Mouse (Mus musculus) frontal cortex, postnatal 10 days (tissue): ENCODE data around the gene Fam117a.
"Not testable (repeated sequence)": the region's sequence is repeated elsewhere in the genome, so short reads cannot be mapped to it uniquely, and the experiment has no call there.

ENCODE experiments used
- DNase-seq, 2 experiments: peaks; one replicate each; pipeline ENCODE4 v3.0.0; 2022; ENCODE audit warnings: low spot score in 2 of 2, mixed read lengths in 1 of 2

The Fam117a gene

DNA sequence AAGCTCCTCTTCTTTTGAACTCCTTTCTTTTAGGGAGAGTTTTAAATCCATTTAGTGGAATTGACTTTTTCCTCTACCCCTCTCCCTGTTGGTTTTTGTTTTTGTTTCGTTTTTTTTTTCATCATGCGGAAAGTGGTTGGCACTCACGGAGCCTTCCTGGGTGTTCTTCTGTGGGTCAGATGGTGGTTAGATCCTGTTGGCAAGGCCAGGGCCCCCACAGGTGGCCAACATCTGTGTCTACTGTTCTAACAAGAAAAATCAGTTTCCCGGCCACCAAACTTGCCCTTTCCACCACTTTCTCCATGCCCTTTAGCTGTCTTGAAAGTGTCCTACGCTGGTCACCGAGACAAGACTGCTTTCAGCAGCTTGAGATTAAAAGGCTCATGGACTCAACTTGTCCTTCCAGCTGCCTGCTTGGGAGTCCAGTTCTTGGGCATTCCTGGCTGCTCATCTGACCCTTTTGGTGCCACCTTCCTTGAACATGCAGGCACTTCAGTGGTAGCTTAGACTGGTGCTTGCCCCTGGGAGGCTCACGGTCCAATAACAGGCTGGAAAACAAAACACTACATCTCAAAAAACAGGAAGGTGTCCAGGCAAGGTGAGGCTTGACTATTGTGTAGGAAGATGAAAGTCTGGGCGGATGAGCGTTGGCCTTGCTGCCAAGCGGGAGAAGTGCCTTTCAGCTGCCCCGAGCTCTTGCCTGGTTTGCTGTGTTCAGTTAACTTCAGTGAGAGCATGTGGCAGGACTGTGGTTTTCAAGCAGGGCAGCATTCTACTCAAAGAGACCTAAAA lies 56.1 kb downstream of the Fam117a start:
- no peak for DNase-seq

DNA sequence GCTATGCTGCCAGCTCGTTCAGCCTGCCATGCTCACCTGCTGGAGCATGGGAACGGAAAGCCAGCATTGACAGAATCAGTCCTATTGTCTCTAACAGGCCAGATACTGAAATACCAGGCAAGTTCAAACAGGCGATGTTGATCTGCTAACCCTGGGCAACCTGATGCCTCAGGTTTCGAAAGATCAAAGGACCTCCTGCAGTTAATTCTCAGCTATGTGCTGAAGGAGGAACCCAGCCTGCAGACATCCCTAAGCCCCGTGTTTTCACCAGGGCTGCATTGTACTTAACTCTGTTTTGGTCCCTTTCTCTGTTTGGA lies 56.6 kb downstream of the Fam117a start:
- DNase-seq: no peak

GRCm38 (mm10) chr11:95394112-95394511 lies 57.3 kb downstream of the Fam117a start:
- DNase-seq: peak in 1 of 2 experiments; percentile 37

- DNase-seq: no peak
Measured at GRCm38 (mm10) chr11:95396548-95396947, 59.7 kb downstream of the Fam117a start.

- peak; percentile 55 to 74 for DNase-seq
Measured at GRCm38 (mm10) chr11:95397843-95398835, 61.3 kb downstream of the Fam117a start.

- DNase-seq: no peak
Measured at GRCm38 (mm10) chr11:95399520-95400020, 62.8 kb downstream of the Fam117a start.

- no peak for DNase-seq
Measured at GRCm38 (mm10) chr11:95401568-95401967, 64.8 kb downstream of the Fam117a start.

DNA sequence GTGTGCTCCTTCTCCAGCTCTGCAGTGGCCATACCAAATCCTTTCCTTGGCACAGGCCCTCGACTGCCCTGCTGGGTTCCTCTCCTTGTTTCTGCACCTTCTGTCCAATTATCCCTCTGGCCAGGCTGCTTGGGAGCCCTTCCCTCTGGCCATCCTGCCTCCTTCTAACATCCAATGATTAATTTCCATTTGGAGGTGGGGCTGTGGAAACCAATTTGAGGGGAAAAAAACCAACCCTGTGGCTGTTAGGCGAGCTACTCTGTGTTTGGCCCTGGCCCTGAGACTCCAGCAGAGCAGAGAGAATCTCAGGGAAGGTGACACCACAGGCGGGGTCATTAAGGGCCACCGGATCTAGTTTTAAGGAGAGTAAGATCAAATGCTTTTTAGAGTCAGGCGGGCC lies 65.4 kb downstream of the Fam117a start:
- DNase-seq: no peak

GRCm38 (mm10) chr11:95402658-95403101 lies 65.9 kb downstream of the Fam117a start:
- no peak for DNase-seq

DNA sequence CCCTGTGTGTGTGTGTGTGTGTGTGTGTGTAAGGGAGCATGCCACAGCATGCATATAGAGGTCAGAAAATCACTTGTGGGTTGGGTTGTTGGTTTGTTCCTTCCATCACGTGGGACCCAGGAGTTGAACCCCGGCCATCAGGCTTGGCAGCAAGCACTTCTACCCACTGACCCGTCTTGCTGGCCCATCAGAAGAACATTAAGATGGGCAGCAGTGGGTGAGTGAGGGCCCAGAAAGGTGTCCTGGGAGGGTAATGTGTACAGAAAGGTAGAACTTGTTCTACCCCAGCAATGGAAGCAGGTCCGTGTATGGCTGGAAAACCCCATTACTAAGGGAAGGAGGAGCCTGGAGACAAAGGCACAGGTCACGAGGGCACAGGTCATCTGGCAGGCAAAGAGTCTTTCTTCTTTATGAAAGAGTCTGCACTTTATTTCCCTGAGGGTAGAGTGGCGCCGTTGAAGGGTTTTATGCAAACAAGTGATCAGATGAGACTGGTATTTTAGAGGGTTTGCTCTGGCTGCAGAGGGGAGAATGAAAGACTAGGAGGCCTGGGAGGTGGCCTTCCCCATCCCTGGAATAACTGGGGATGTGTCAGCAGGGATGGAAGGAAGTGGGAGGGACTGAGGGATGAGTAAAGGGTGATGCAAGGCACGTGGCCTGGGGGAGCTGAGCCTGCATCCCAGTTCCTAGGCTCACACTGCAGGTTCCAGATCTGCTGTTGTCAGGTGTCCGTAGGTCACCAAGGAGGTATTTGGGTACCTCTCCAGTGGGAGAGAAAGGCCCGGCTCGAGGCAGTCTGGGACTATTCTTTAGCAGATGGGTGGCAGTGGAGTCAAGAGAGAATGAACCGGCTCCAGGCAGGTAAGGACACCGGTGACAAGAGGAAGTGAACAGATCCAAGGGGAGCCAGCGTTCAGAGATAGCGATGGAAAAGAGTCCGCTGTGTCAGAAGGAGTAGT lies 66.8 kb downstream of the Fam117a start:
- DNase-seq: no peak

DNA sequence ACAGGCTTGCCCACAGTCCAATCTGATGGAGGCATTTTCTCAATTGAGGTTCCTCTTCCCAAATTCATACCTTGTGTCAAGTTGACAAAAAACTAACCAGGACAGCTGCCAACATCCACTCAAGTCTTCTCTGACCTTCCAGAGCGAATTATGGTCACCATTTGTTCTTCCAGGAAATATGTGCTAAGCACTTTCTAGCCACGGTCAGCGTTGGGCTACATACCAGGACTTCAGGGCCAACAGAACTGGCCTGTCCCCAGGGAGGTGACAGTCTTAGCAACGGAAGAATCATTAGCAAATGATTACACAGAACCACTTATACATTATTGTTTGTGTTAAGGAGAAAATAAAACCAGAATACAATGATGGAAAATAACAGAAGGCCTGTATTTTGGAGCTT lies 69.0 kb downstream of the Fam117a start:
- no peak for DNase-seq

DNA sequence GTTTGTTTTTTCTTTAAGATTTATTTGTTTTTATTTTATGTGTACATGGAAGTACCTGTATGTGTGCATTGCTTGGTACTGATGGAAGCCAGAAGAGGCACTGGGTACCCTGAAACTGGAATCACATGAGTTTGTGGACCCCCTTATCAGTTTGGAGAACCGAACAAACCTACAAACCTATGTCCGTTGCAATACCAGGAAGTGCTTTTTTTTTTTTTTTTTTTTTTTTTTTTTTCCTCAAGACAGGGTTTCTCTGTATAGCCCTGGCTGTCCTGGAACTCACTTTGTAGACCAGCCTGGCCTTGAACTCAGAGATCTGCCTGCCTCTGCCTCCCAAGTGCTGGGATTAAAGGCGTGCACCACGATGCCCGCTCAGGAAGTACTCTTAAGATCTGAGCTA lies 69.6 kb downstream of the Fam117a start:
- not testable (repeated sequence) for DNase-seq

DNA sequence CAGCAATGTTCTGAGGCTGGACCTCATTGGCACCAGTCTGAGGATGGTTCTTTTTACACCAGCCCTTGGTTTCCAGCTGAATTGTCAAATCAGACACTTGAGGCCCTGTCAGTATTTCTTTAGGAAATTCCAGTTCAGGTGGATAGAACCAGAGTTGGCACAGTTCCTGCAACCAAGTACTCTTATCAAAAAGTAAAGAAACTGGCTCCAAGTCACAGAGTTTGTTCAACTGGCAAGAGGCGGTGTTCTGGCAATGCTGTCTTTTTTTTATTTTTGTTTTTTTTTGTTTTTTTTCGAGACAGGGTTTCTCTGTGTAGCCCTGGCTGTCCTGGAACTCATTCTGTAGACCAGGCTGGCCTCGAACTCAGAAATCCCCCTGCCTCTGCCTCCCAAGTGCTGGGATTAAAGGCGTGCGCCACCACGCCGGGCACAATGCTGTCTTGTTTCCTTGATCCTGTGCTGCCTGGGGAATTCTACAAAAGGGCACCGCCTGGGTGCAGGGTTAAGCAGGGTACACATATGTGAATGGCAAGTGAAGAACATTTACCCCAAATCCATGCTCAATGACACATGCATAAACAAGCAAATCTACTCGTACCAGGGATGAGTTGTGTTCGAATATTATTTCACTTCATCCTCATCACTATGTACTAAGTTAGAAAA lies 72.8 kb downstream of the Fam117a start:
- DNase-seq: no peak

GRCm38 (mm10) chr11:95411453-95412013 lies 74.7 kb downstream of the Fam117a start:
- no peak for DNase-seq

- no peak for DNase-seq
Measured at GRCm38 (mm10) chr11:95412615-95413014, 75.8 kb downstream of the Fam117a start.

- peak; percentile 82 to 86 for DNase-seq
Measured at GRCm38 (mm10) chr11:95413641-95414535, 77.1 kb downstream of the Fam117a start, which contains the start of gene Spop. TSS of gene Spop (plus strand) at chr11:95414080.

DNA sequence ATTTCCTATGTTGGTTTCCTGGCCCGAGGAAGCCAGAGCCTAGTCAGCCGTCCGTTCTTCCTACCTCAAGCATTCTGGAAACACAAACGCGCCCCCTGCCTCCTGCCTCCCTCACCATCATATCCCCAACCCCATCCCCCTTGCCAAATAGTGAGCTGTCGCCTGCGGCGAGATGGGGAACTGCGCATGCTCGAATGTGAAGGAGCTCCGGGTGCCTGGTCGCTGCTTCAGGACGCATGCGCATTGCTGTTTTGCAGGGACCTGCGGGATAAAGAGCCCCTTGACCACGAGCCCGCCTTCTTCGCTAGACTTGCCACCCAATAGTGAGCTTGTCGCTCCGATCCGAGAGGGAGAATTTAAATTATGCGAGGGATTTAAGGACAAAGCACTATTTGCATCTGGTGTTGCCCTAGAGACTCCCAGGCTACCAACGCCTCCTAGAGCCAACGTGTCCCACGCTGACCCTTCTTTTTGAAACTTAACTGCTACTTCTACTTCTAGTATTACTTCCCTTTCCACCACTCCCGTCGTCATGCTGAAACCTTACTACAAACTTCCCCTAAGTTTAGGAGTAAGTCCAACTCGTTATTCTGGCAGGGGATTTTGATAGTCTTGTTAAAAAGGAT lies 77.8 kb downstream of the Fam117a start:
- peak; percentile 93 to 95 for DNase-seq

DNA sequence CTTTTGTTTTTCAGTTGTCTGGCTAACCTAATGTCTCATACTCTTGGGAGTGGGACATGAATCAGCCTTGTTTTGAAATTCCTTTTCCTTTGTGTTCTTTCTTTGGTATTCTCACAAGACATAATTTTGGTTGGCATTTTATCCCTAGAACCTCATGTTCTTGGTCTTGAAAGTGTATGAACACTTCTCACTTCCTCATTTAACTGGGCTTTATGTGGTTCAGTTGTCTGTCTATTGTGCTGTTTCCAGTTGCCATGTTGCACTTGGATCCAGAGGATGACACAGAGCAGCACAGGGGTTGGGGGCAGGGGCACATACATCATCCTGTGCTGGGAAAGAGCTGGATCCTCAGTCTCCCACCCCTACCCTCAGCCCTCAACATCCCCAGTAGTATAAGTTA lies 79.1 kb downstream of the Fam117a start:
- no peak for DNase-seq

DNA sequence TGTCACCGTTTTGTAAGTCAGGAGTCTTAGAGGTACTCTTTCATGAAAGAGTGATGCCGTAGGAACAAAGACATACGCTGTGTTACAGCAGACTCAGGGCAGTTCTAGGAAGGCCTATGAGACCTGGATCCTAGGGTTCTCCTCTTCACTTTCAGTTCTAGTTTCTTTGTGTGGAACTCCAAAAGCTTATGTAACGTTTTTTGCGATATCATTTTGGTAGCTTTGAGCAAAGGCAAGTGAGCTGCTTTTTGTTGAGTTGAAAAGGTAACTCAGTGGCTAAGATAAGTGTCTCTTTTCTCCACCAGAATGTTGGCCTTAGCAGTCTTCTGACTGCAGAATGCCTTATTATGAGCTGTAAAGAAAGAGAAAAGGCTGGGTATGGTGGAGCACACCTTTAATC lies 80.5 kb downstream of the Fam117a start:
- DNase-seq: no peak
